Mouse (Mus musculus): ENCODE measurements around the gene Cacybp.

- TF ChIP-seq CTCF (IDR thresholded peaks at IDR 0.05; ENCODE audit: low read depth) (no peak), EP300 (IDR thresholded peaks at IDR 0.05; ENCODE audit: low read depth) (no peak)
These were observed 49.7 kb upstream of the Cacybp start for GRCm38 (mm10) chr1:160262415-160262814.

Measured in heart, postnatal 0 days (tissue).